Mouse (Mus musculus): Measurements from ENCODE around the gene Abi1. TPM values are rescaled to one million over a fixed set of nuclear protein-coding genes. Genes with fewer than 3 reads are reported as not detected.

Abi1 gene
- total RNA-seq, 2 experiments from 2014 or later: 44.4 to 75.7 TPM

Other genes with a start within 250 kb of the Abi1 start
- 6.3 and 17.9 TPM in 2 replicates for gene Pdss1, start 144.7 kb downstream of the Abi1 start, total RNA-seq (2015; ENCODE audit: low replicate concordance)
- gene Pdss1, start 144.7 kb downstream of the Abi1 start, total RNA-seq (2017; ENCODE audit: low replicate concordance): 2.6 and 7.8 TPM in 2 replicates
- 46.5 and 50.8 TPM in 2 replicates for gene Acbd5, start 27.9 kb upstream of the Abi1 start, total RNA-seq (2015; ENCODE audit: low replicate concordance)
- gene Acbd5, start 27.9 kb upstream of the Abi1 start, total RNA-seq (2017; ENCODE audit: low replicate concordance): 86.6 and 127 TPM in 2 replicates
- 0.38 and 4.8 TPM in 2 replicates for gene Mastl, start 115.8 kb upstream of the Abi1 start, total RNA-seq (2015; ENCODE audit: low replicate concordance)
- 1.8 and 9.5 TPM in 2 replicates for gene Mastl, start 115.8 kb upstream of the Abi1 start, total RNA-seq (2017; ENCODE audit: low replicate concordance)
- gene Yme1l1, start 116.1 kb upstream of the Abi1 start, total RNA-seq (2015; ENCODE audit: low replicate concordance): 68.3 and 70.5 TPM in 2 replicates
- 77.9 and 83.5 TPM in 2 replicates for gene Yme1l1, start 116.1 kb upstream of the Abi1 start, total RNA-seq (2017; ENCODE audit: low replicate concordance)
- gene 4931423N10Rik, start 167.2 kb upstream of the Abi1 start, total RNA-seq (2015; ENCODE audit: low replicate concordance): not detected in 2 replicates
- not detected in 2 replicates for gene 4931423N10Rik, start 167.2 kb upstream of the Abi1 start, total RNA-seq (2017; ENCODE audit: low replicate concordance)

All from erythroblast, adult 5-6 weeks (primary cell).